Mouse (Mus musculus) brain, embryonic 14.5 days (tissue): Measurements from ENCODE around the gene Tcte1.

Source experiments
- CTCF ChIP-seq: fragments of 200-500 bp; IDR thresholded peaks from 2 replicates; pipeline ENCODE4 v1.5.1; 2012; ENCODE audit warnings: inconsistent platforms, mild to moderate bottlenecking, moderate library complexity, borderline replicate concordance; ENCODE audit not compliant: insufficient read depth, insufficient read length; ENCODE audit errors: extremely low read depth
- POLR2A ChIP-seq: fragments of 200-500 bp; IDR thresholded peaks from 2 replicates; pipeline ENCODE4 v1.6.1; 2012; ENCODE audit warnings: mild to moderate bottlenecking, inconsistent platforms, borderline replicate concordance; ENCODE audit not compliant: poor library complexity, insufficient read depth, insufficient read length, severe bottlenecking; ENCODE audit errors: extremely low read depth

GRCm38 (mm10) chr17:45553065-45553464 lies 29.8 kb downstream of the Tcte1 start:
- TF ChIP-seq POLR2A (no peak), CTCF (no peak)
